Mouse (Mus musculus): Measurements from ENCODE around the gene Zfp658.

DNA sequence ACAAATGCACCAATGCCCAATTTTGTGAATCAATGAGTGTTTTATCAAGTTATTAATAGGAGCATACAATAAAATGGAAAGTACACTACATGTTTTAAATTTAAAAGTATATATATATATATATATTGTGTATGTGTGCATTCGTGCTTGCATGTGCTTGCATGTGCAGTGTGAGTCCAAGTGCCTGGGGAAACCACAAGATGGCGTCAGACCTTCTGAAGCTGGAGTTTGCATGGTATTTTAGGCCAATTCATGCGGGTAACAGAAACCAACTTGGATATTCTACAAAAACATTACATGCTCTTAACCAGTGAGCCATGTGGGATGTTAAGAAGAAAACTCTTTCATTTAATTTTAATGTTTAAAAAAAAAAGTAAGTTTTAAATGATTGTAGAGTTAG is 36.7 kb upstream of the Zfp658 start:
- peak; percentile 61 for TF ChIP-seq CTCF (IDR thresholded peaks at IDR 0.05; ENCODE audit: low read depth, low read length)
- TF ChIP-seq POLR2A (IDR thresholded peaks at IDR 0.05; ENCODE audit: insufficient read depth, low read length) = no peak
